Mouse (Mus musculus): ENCODE measurements around the gene Foxk1. TPM values are rescaled to one million over a fixed set of nuclear protein-coding genes. Genes with fewer than 3 reads are reported as not detected.
A peak's percentile ranks its signal among the peaks of the same experiment; 100 is the strongest.

Foxk1 gene
- total and polyA plus RNA-seq, 2 experiments from 2014 or later = 1.8 to 9.5 TPM

GRCm38 (mm10) chr5:142364095-142364494 lies 37.2 kb upstream of the Foxk1 start:
- WGBS = 58% methylated on average over 5 of the region's 5 CpGs
- no peak overlapping the region for H3K4me2 ChIP-seq (ENCODE audit: low read depth, low read length)
- no peak overlapping the region for H3K27ac ChIP-seq (ENCODE audit: low read depth)
- no peaks in the 10 kb centered on the region for H3K36me3 ChIP-seq (replicated peaks; ENCODE audit: control insufficient read depth, insufficient read depth, low read length)
- H3K4me1 ChIP-seq (ENCODE audit: control insufficient read depth, insufficient read depth) = peaks cover 5% of the 10 kb centered on the region
- no peak for TF ChIP-seq CTCF (IDR thresholded peaks at IDR 0.05; ENCODE audit: low read depth)
- no peak for TF ChIP-seq EP300 (IDR thresholded peaks at IDR 0.05; ENCODE audit: low read depth)
- 0 out of 2 replicates have a peak, but pooled peaks cover 3% of the 10 kb centered on the region for H3K27me3 ChIP-seq (ENCODE audit: control insufficient read depth, insufficient read depth, low read length)
- H3K4me3 ChIP-seq (ENCODE audit: low read depth, low read length) = no peak overlapping the region
- H3K9ac ChIP-seq (replicated peaks; ENCODE audit: low read depth, low read length) = no peak overlapping the region
- no peak for ATAC-seq (ENCODE audit: insufficient read depth, low read depth)
- no peaks in the 10 kb centered on the region for H3K9me3 ChIP-seq (replicated peaks; ENCODE audit: control insufficient read depth, low read length)
- no peak for DNase-seq (ENCODE audit: low spot score)

DNA sequence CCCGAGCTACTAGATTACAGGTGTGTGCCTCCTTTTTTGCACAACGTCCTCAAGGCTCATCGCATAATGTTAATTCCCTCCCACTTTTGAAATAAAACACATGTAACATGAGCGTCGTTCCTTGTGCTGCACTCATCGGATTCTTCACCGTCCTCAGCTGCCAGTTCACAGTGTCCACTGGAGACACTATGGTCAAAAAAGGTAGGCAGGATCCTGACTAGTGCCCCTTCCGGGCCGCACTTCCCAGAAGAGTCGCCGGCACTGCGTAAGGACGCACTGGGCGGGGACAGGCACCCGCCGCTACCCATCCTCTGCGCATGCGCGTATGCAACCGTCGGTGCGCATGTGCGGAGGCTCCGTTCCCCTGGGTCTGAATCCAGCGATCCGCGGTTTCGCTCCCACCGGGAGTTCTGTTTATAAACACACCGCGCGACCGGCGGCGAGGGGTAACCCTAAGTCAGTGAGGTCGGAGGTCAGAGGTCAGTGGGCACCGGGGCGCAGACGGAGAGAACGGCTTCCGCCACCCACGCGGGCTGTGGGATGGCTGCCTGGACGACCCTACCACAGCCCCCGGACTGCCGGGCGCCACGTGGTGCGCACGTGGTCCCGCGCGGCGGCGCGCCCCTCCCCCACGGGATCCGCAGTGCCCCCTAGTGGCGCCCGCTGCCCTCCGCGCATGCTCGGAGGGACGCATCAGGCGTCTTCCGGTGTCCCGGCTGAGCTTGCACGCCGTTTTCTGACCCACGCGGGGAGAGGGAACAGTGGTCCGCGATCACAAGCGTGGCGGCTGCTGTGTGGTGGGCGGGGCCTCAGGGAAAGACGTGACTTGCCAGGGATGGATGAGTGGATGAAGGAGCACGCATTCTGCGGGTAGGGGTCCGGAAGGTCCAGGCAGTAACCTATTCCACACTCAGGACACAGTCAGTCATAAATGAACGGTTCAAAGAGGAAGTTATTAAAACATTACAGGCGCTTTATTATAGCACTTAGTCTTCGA lies 33.9 kb upstream of the Foxk1 start:
- DNase-seq (ENCODE audit: low spot score) = peak; percentile 89

DNA sequence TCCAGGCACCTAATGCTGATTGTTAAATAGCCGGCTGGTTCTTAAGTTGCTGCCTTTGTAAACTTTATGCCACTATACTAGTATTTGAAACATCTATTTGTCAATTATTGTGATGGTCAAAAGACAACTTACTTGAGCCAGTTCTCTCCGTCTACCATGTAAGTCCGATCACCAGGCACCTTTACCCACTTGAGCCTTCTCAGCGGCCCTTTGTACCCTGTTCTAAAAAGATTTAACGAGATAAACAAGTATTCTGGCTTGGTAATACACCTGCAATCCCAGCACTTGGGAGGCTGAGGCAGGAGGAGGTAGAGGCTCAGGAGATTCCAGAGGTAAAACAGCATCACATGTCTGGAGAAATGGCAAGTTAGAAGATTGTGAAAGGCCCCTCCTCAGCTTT lies 33.2 kb upstream of the Foxk1 start:
- Histone ChIP-seq H3K27me3 (ENCODE audit: control insufficient read depth, insufficient read depth, low read length) (no peaks in the 10 kb centered on the region), H3K4me1 (ENCODE audit: control insufficient read depth, insufficient read depth) (peaks cover 5% of the 10 kb centered on the region), H3K9ac (replicated peaks; ENCODE audit: low read depth, low read length) (peak overlapping the region; percentile 43; the same call in 1 of the 2 replicates), H3K27ac (ENCODE audit: low read depth) (peak overlapping the region; percentile 47), H3K4me2 (ENCODE audit: low read depth, low read length) (peak overlapping the region; percentile 72), H3K9me3 (replicated peaks; ENCODE audit: control insufficient read depth, low read length) (no peaks in the 10 kb centered on the region), H3K36me3 (replicated peaks; ENCODE audit: control insufficient read depth, insufficient read depth, low read length) (no peaks in the 10 kb centered on the region), H3K4me3 (ENCODE audit: low read depth, low read length) (peak overlapping the region; percentile 57)
- TF ChIP-seq CTCF (IDR thresholded peaks at IDR 0.05; ENCODE audit: low read depth) (no peak), EP300 (IDR thresholded peaks at IDR 0.05; ENCODE audit: low read depth) (no peak)
- DNase-seq (ENCODE audit: low spot score) (no peak), ATAC-seq (ENCODE audit: insufficient read depth, low read depth) (no peak)
- 48% methylated on average over 5 of the region's 5 CpGs for WGBS

More for the DNA sequence above, 33.9 kb upstream of the Foxk1 start:
- H3K4me1 ChIP-seq (ENCODE audit: control insufficient read depth, insufficient read depth) = peaks cover 5% of the 10 kb centered on the region
- TF ChIP-seq EP300 (IDR thresholded peaks at IDR 0.05; ENCODE audit: low read depth) (peak; percentile 92), CTCF (IDR thresholded peaks at IDR 0.05; ENCODE audit: low read depth) (peak; percentile 82)
- peak overlapping the region; percentile 43 for H3K9ac ChIP-seq (replicated peaks; ENCODE audit: low read depth, low read length)
- peak overlapping the region; percentile 57 for H3K4me3 ChIP-seq (ENCODE audit: low read depth, low read length)
- peak overlapping the region; percentile 72 for H3K4me2 ChIP-seq (ENCODE audit: low read depth, low read length)
- under 1% methylated on average over 82 of the region's 83 CpGs for WGBS
- H3K27me3 ChIP-seq (ENCODE audit: control insufficient read depth, insufficient read depth, low read length) = no peaks in the 10 kb centered on the region
- ATAC-seq (ENCODE audit: insufficient read depth, low read depth) = peak; percentile 94
- no peaks in the 10 kb centered on the region for H3K36me3 ChIP-seq (replicated peaks; ENCODE audit: control insufficient read depth, insufficient read depth, low read length)
- H3K27ac ChIP-seq (ENCODE audit: low read depth) = peak overlapping the region; percentile 47
- no peaks in the 10 kb centered on the region for H3K9me3 ChIP-seq (replicated peaks; ENCODE audit: control insufficient read depth, low read length)

DNA sequence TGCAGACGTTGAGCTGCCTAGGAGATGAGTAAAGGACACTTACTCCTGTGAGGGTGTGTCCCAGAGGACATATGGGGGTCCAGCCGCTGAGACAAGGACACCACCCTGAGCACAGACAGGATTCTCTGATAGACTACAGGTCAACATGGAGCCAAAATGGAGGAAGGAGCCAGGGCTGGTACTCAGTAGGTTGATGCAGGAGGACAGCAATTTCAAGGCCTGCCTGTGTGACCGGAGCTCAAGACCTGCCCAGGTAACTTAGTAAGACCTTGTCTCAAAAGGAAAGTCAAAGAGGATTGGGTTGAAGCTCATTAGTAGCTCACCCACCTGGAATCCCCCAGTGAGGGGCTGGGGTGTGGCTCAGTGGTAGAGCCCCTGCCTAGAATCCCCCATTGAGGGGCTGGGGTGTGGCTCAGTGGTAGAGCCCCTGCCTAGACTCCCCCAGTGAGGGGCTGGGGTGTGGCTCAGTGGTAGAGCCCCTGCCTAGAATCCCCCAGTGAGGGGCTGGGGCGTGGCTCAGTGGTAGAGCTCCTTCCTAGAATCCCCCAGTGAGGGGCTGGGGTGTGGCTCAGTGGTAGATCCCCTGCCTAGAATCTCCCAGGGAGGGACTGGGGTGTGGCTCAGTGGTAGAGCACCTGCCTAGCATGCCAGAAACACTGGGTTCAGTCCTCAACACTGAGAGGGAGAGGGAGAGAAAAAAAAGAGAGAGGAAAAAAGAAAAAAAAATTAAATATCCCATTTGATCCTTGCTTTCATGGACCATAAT lies 30.7 kb upstream of the Foxk1 start:
- no peak for TF ChIP-seq EP300 (IDR thresholded peaks at IDR 0.05; ENCODE audit: low read depth)
- TF ChIP-seq CTCF (IDR thresholded peaks at IDR 0.05; ENCODE audit: low read depth) = no peak
- H3K4me3 ChIP-seq (ENCODE audit: low read depth, low read length) = no peak overlapping the region
- no peaks in the 10 kb centered on the region for H3K9me3 ChIP-seq (replicated peaks; ENCODE audit: control insufficient read depth, low read length)
- H3K4me1 ChIP-seq (ENCODE audit: control insufficient read depth, insufficient read depth) = peaks cover 5% of the 10 kb centered on the region
- H3K27ac ChIP-seq (ENCODE audit: low read depth) = no peak overlapping the region
- ATAC-seq (ENCODE audit: insufficient read depth, low read depth) (no peak), DNase-seq (ENCODE audit: low spot score) (no peak)
- H3K4me2 ChIP-seq (ENCODE audit: low read depth, low read length) = no peak overlapping the region
- no peaks in the 10 kb centered on the region for H3K36me3 ChIP-seq (replicated peaks; ENCODE audit: control insufficient read depth, insufficient read depth, low read length)
- no peaks in the 10 kb centered on the region for H3K27me3 ChIP-seq (ENCODE audit: control insufficient read depth, insufficient read depth, low read length)
- WGBS = 93% methylated on average over 4 of the region's 4 CpGs
- no peak overlapping the region for H3K9ac ChIP-seq (replicated peaks; ENCODE audit: low read depth, low read length)
